Mouse (Mus musculus): Measurements from ENCODE around the gene Arhgap40. TPM values are rescaled to one million over a fixed set of nuclear protein-coding genes. Genes with fewer than 3 reads are reported as not detected.

The Arhgap40 gene
- polyA plus RNA-seq, 1 experiment, result 0.20 TPM

- 4% methylated on average over 4 of the region's 4 CpGs for WGBS
- no peaks in the 10 kb centered on the region for H3K27me3 ChIP-seq (ENCODE audit: control insufficient read depth, insufficient read depth, low read length)
- no peak overlapping the region for H3K27ac ChIP-seq (ENCODE audit: insufficient read depth, low read length)
- peak; percentile 30 to 46 for DNase-seq
- no peak overlapping the region for H3K4me3 ChIP-seq (replicated peaks; ENCODE audit: insufficient read depth, low read depth, low read length)
- TF ChIP-seq CTCF (IDR thresholded peaks at IDR 0.05; ENCODE audit: borderline replicate concordance, insufficient read depth, low read depth, low read length) (peak; percentile 72), POLR2A (IDR thresholded peaks at IDR 0.05; ENCODE audit: borderline replicate concordance, insufficient read depth, low read length) (no peak)
- no peaks in the 10 kb centered on the region for H3K4me1 ChIP-seq (ENCODE audit: control insufficient read depth, insufficient read depth, low read length)
These were observed 21.5 kb downstream of the Arhgap40 start for GRCm38 (mm10) chr2:158534090-158534489.

DNA sequence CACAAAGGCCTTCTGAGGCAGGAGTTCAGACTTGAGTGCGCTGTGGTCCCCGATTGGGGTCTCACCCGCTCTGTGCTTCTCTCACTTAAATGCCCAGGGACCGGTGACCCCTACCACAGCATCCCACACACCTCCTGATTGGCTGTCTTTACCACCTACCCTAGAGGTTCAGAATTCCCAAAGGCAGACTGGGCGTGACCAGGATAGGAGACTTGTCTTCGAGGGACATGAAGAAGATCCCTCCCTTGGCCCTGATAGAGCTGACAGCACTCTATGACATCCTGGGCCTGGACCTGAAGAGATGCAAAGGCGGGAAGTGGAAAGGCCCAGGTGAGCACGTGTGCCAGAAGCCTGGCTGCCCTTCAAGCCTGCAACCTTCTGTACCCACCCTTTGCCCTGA is 22.0 kb downstream of the Arhgap40 start:
- no peak for TF ChIP-seq CTCF (IDR thresholded peaks at IDR 0.05; ENCODE audit: borderline replicate concordance, insufficient read depth, low read depth, low read length)
- no peak for TF ChIP-seq POLR2A (IDR thresholded peaks at IDR 0.05; ENCODE audit: borderline replicate concordance, insufficient read depth, low read length)
- 78% methylated on average over 8 of the region's 8 CpGs for WGBS

DNA sequence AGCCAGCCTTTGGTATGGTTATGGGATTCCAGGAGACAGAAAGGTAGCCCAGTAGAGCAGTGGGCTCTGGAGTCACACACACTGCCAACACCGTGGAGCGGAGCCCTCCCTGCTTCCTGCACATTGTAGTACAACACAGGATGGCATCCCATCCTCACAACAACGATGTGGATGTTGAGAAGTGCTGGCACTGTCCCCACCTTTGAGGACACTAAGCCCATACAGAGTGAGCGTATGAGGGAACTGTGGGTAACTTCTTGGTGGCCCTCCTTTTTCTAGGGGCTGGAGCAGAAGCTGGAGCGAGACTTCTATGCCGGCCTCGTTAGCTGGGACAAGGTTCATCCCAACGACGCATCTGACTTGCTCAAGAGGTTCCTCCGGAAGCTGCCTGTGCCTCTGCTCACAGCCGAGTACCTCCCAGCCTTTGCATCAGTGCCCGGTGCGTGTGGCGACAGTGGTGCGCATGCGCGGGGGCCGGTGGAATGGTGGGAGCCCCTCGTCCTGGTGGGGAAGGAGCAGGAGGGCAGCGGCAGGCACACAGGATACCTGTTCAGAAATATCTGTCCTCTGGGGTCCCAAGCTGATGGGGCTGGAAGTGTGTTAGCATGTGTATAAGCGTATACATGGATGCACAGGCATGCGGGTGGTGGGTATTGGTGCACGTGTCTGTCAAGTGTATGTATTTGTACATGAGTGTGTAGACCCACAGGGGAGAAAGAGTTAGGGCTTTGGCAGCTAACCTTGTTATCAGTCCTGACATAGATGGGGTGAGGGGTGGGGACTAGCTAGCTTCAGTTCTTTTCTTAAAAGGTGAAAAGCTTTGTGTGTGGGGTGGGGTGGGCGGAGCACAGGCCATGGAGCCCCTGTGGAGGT is 27.1 kb downstream of the Arhgap40 start:
- peak overlapping the region; percentile 17 for H3K4me3 ChIP-seq (replicated peaks; ENCODE audit: insufficient read depth, low read depth, low read length)
- H3K4me1 ChIP-seq (ENCODE audit: control insufficient read depth, insufficient read depth, low read length), result no peaks in the 10 kb centered on the region
- H3K27me3 ChIP-seq (ENCODE audit: control insufficient read depth, insufficient read depth, low read length), result no peaks in the 10 kb centered on the region
- TF ChIP-seq CTCF (IDR thresholded peaks at IDR 0.05; ENCODE audit: borderline replicate concordance, insufficient read depth, low read depth, low read length), result no peak
- TF ChIP-seq POLR2A (IDR thresholded peaks at IDR 0.05; ENCODE audit: borderline replicate concordance, insufficient read depth, low read length), result no peak
- 54% methylated on average over 24 of the region's 24 CpGs for WGBS
- no peak overlapping the region for H3K27ac ChIP-seq (ENCODE audit: insufficient read depth, low read length)
- no peak for DNase-seq

More for the DNA sequence above, 22.0 kb downstream of the Arhgap40 start:
- DNase-seq, result no peak
- Histone ChIP-seq H3K4me1 (ENCODE audit: control insufficient read depth, insufficient read depth, low read length) (no peaks in the 10 kb centered on the region), H3K27ac (ENCODE audit: insufficient read depth, low read length) (no peak overlapping the region), H3K4me3 (replicated peaks; ENCODE audit: insufficient read depth, low read depth, low read length) (no peak overlapping the region), H3K27me3 (ENCODE audit: control insufficient read depth, insufficient read depth, low read length) (no peaks in the 10 kb centered on the region)

- no peak for DNase-seq
- no peak for TF ChIP-seq CTCF (IDR thresholded peaks at IDR 0.05; ENCODE audit: borderline replicate concordance, insufficient read depth, low read depth, low read length)
- TF ChIP-seq POLR2A (IDR thresholded peaks at IDR 0.05; ENCODE audit: borderline replicate concordance, insufficient read depth, low read length), result no peak
- Histone ChIP-seq H3K27ac (ENCODE audit: insufficient read depth, low read length) (no peak overlapping the region), H3K4me1 (ENCODE audit: control insufficient read depth, insufficient read depth, low read length) (no peaks in the 10 kb centered on the region), H3K27me3 (ENCODE audit: control insufficient read depth, insufficient read depth, low read length) (no peaks in the 10 kb centered on the region), H3K4me3 (replicated peaks; ENCODE audit: insufficient read depth, low read depth, low read length) (no peak overlapping the region)
- 25% methylated on average over 4 of the region's 4 CpGs for WGBS
These were observed 28.7 kb downstream of the Arhgap40 start for GRCm38 (mm10) chr2:158541286-158541685.

- Histone ChIP-seq H3K4me3 (replicated peaks; ENCODE audit: insufficient read depth, low read depth, low read length) (no peak overlapping the region), H3K27me3 (ENCODE audit: control insufficient read depth, insufficient read depth, low read length) (no peaks in the 10 kb centered on the region), H3K27ac (ENCODE audit: insufficient read depth, low read length) (no peak overlapping the region), H3K4me1 (ENCODE audit: control insufficient read depth, insufficient read depth, low read length) (no peaks in the 10 kb centered on the region)
- WGBS, result 66% methylated on average over 2 of the region's 2 CpGs
- no peak for DNase-seq
- TF ChIP-seq POLR2A (IDR thresholded peaks at IDR 0.05; ENCODE audit: borderline replicate concordance, insufficient read depth, low read length) (no peak), CTCF (IDR thresholded peaks at IDR 0.05; ENCODE audit: borderline replicate concordance, insufficient read depth, low read depth, low read length) (no peak)
These were observed 32.7 kb downstream of the Arhgap40 start for GRCm38 (mm10) chr2:158545266-158545665.

GRCm38 (mm10) chr2:158546751-158547150 is 34.2 kb downstream of the Arhgap40 start:
- TF ChIP-seq POLR2A (IDR thresholded peaks at IDR 0.05; ENCODE audit: borderline replicate concordance, insufficient read depth, low read length) (no peak), CTCF (IDR thresholded peaks at IDR 0.05; ENCODE audit: borderline replicate concordance, insufficient read depth, low read depth, low read length) (peak; percentile 76)
- DNase-seq, result peak; percentile 52 to 67
- 4% methylated on average over 17 of the region's 17 CpGs for WGBS

DNA sequence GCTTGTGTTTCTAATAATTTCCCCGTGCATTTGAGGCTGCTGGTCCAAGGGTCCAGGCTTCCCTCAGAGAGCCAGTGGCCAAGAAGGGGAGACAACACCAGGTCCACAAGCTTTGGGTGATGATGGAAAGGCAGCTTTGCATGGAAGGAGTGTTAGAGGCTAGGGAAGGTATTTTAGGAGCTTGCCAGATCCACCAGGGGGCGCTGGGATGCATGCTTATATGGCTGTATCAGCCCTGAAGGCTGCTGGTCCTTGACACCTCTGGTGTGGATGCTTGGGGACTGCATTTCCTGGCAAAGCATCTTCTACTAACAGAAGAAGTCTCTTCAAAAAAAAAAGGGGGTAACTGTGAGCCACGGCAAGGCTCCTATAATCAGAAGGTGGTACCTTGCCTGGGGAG is 37.5 kb downstream of the Arhgap40 start:
- no peak for TF ChIP-seq POLR2A (IDR thresholded peaks at IDR 0.05; ENCODE audit: borderline replicate concordance, insufficient read depth, low read length)
- peak; percentile 82 for TF ChIP-seq CTCF (IDR thresholded peaks at IDR 0.05; ENCODE audit: borderline replicate concordance, insufficient read depth, low read depth, low read length)
- under 1% methylated on average over 3 of the region's 3 CpGs for WGBS
- DNase-seq, result peak; percentile 58 to 72
- Histone ChIP-seq H3K4me1 (ENCODE audit: control insufficient read depth, insufficient read depth, low read length) (no peaks in the 10 kb centered on the region), H3K27me3 (ENCODE audit: control insufficient read depth, insufficient read depth, low read length) (no peaks in the 10 kb centered on the region), H3K27ac (ENCODE audit: insufficient read depth, low read length) (no peak overlapping the region), H3K4me3 (replicated peaks; ENCODE audit: insufficient read depth, low read depth, low read length) (no peak overlapping the region)

More at GRCm38 (mm10) chr2:158546751-158547150, 34.2 kb downstream of the Arhgap40 start:
- Histone ChIP-seq H3K27me3 (ENCODE audit: control insufficient read depth, insufficient read depth, low read length) (no peaks in the 10 kb centered on the region), H3K27ac (ENCODE audit: insufficient read depth, low read length) (no peak overlapping the region), H3K4me1 (ENCODE audit: control insufficient read depth, insufficient read depth, low read length) (no peaks in the 10 kb centered on the region), H3K4me3 (replicated peaks; ENCODE audit: insufficient read depth, low read depth, low read length) (no peak overlapping the region)

GRCm38 (mm10) chr2:158554366-158554765 is 41.8 kb downstream of the Arhgap40 start:
- 38% methylated on average over 10 of the region's 10 CpGs for WGBS
- no peak for TF ChIP-seq CTCF (IDR thresholded peaks at IDR 0.05; ENCODE audit: borderline replicate concordance, insufficient read depth, low read depth, low read length)
- Histone ChIP-seq H3K4me1 (ENCODE audit: control insufficient read depth, insufficient read depth, low read length) (peaks cover 3% of the 10 kb centered on the region; the same call in 1 of the 2 replicates), H3K27me3 (ENCODE audit: control insufficient read depth, insufficient read depth, low read length) (no peaks in the 10 kb centered on the region), H3K4me3 (replicated peaks; ENCODE audit: insufficient read depth, low read depth, low read length) (no peak overlapping the region), H3K27ac (ENCODE audit: insufficient read depth, low read length) (no peak overlapping the region)
- no peak for DNase-seq

Measured in cerebellum, adult 2 months (tissue).